Mouse (Mus musculus): ENCODE data around the gene Spint2. TPM values are rescaled to one million over a fixed set of nuclear protein-coding genes. Genes with fewer than 3 reads are reported as not detected.
A peak's percentile ranks its signal among the peaks of the same experiment; 100 is the strongest.

The Spint2 gene
- polyA plus RNA-seq, 1 experiment from 2014 or later, result 722 TPM

GRCm38 (mm10) chr7:29283876-29284275, 2.2 kb upstream of the Spint2 start:
- no peak overlapping the region for H3K4me2 ChIP-seq (replicated peaks; ENCODE audit: low read depth)
- no peaks in the 10 kb centered on the region for H3K36me3 ChIP-seq (ENCODE audit: control insufficient read depth, insufficient read depth)
- H3K9ac ChIP-seq (ENCODE audit: low read depth, low read length), result no peak overlapping the region
- H3K4me3 ChIP-seq (ENCODE audit: low read depth, low read length), result no peak overlapping the region
- H3K9me3 ChIP-seq (ENCODE audit: control insufficient read depth), result no peaks in the 10 kb centered on the region
- no peak for TF ChIP-seq CTCF (IDR thresholded peaks at IDR 0.05; ENCODE audit: low read depth)
- no peak for ATAC-seq
- WGBS, result 82% methylated on average over 4 of the region's 4 CpGs
- no peaks in the 10 kb centered on the region; the same call in 1 of the 2 replicates for H3K4me1 ChIP-seq (replicated peaks; ENCODE audit: control insufficient read depth, insufficient read depth, low read length)
- no peaks in the 10 kb centered on the region for H3K27me3 ChIP-seq (replicated peaks; ENCODE audit: control insufficient read depth, insufficient read depth, low read length)
- H3K27ac ChIP-seq (ENCODE audit: low read depth, low read length), result no peak overlapping the region

GRCm38 (mm10) chr7:29282074-29282554, 402 bp upstream of the Spint2 start:
- H3K36me3 ChIP-seq (ENCODE audit: control insufficient read depth, insufficient read depth), result no peaks in the 10 kb centered on the region
- H3K4me2 ChIP-seq (replicated peaks; ENCODE audit: low read depth), result peak overlapping the region; percentile 70
- no peaks in the 10 kb centered on the region; the same call in 1 of the 2 replicates for H3K4me1 ChIP-seq (replicated peaks; ENCODE audit: control insufficient read depth, insufficient read depth, low read length)
- peak overlapping the region; percentile 91 for H3K9ac ChIP-seq (ENCODE audit: low read depth, low read length)
- peak overlapping the region; percentile 94 for H3K27ac ChIP-seq (ENCODE audit: low read depth, low read length)
- peak overlapping the region; percentile 71 for H3K4me3 ChIP-seq (ENCODE audit: low read depth, low read length)
- TF ChIP-seq CTCF (IDR thresholded peaks at IDR 0.05; ENCODE audit: low read depth), result no peak
- no peaks in the 10 kb centered on the region for H3K27me3 ChIP-seq (replicated peaks; ENCODE audit: control insufficient read depth, insufficient read depth, low read length)
- ATAC-seq, result peak; percentile 65
- 6% methylated on average over 21 of the region's 21 CpGs for WGBS
- no peaks in the 10 kb centered on the region for H3K9me3 ChIP-seq (ENCODE audit: control insufficient read depth)

GRCm38 (mm10) chr7:29280801-29281200, 911 bp downstream of the Spint2 start:
- Histone ChIP-seq H3K9me3 (ENCODE audit: control insufficient read depth) (no peaks in the 10 kb centered on the region), H3K27ac (ENCODE audit: low read depth, low read length) (peak overlapping the region; percentile 94), H3K36me3 (ENCODE audit: control insufficient read depth, insufficient read depth) (no peaks in the 10 kb centered on the region), H3K4me1 (replicated peaks; ENCODE audit: control insufficient read depth, insufficient read depth, low read length) (no peaks in the 10 kb centered on the region; the same call in 1 of the 2 replicates), H3K27me3 (replicated peaks; ENCODE audit: control insufficient read depth, insufficient read depth, low read length) (no peaks in the 10 kb centered on the region), H3K4me2 (replicated peaks; ENCODE audit: low read depth) (peak overlapping the region; percentile 70), H3K9ac (ENCODE audit: low read depth, low read length) (peak overlapping the region; percentile 91), H3K4me3 (ENCODE audit: low read depth, low read length) (peak overlapping the region; percentile 71)
- peak; percentile 19; the same call in 1 of the 2 replicates for ATAC-seq
- 8% methylated on average over 13 of the region's 13 CpGs for WGBS
- no peak for TF ChIP-seq CTCF (IDR thresholded peaks at IDR 0.05; ENCODE audit: low read depth)

GRCm38 (mm10) chr7:29279924-29280323, 1.8 kb downstream of the Spint2 start:
- Histone ChIP-seq H3K4me3 (ENCODE audit: low read depth, low read length) (peak overlapping the region; percentile 71), H3K27me3 (replicated peaks; ENCODE audit: control insufficient read depth, insufficient read depth, low read length) (no peaks in the 10 kb centered on the region), H3K36me3 (ENCODE audit: control insufficient read depth, insufficient read depth) (no peaks in the 10 kb centered on the region), H3K9me3 (ENCODE audit: control insufficient read depth) (no peaks in the 10 kb centered on the region), H3K9ac (ENCODE audit: low read depth, low read length) (peak overlapping the region; percentile 91; the same call in 1 of the 2 replicates), H3K4me2 (replicated peaks; ENCODE audit: low read depth) (peak overlapping the region; percentile 70), H3K4me1 (replicated peaks; ENCODE audit: control insufficient read depth, insufficient read depth, low read length) (no peaks in the 10 kb centered on the region; the same call in 1 of the 2 replicates), H3K27ac (ENCODE audit: low read depth, low read length) (peak overlapping the region; percentile 94)
- 27% methylated on average over 8 of the region's 8 CpGs for WGBS
- ATAC-seq, result 0 out of 2 replicates have a peak, but pooled peaks have one; percentile 14
- no peak for TF ChIP-seq CTCF (IDR thresholded peaks at IDR 0.05; ENCODE audit: low read depth)

- no peak for ATAC-seq
- no peak for TF ChIP-seq CTCF (IDR thresholded peaks at IDR 0.05; ENCODE audit: low read depth)
- no peaks in the 10 kb centered on the region for H3K27me3 ChIP-seq (replicated peaks; ENCODE audit: control insufficient read depth, insufficient read depth, low read length)
- 0 out of 2 replicates have a peak overlapping the region, but pooled peaks have one; percentile 91 for H3K9ac ChIP-seq (ENCODE audit: low read depth, low read length)
- H3K9me3 ChIP-seq (ENCODE audit: control insufficient read depth), result no peaks in the 10 kb centered on the region
- peak overlapping the region; percentile 94; the same call in 1 of the 2 replicates for H3K27ac ChIP-seq (ENCODE audit: low read depth, low read length)
- peak overlapping the region; percentile 70 for H3K4me2 ChIP-seq (replicated peaks; ENCODE audit: low read depth)
- H3K36me3 ChIP-seq (ENCODE audit: control insufficient read depth, insufficient read depth), result no peaks in the 10 kb centered on the region
- H3K4me1 ChIP-seq (replicated peaks; ENCODE audit: control insufficient read depth, insufficient read depth, low read length), result no peaks in the 10 kb centered on the region; the same call in 1 of the 2 replicates
- H3K4me3 ChIP-seq (ENCODE audit: low read depth, low read length), result peak overlapping the region; percentile 71; the same call in 1 of the 2 replicates
Observed at GRCm38 (mm10) chr7:29279261-29279660, 2.5 kb downstream of the Spint2 start.

GRCm38 (mm10) chr7:29277510-29277909, 4.2 kb downstream of the Spint2 start:
- Histone ChIP-seq H3K4me1 (replicated peaks; ENCODE audit: control insufficient read depth, insufficient read depth, low read length) (peaks cover 7% of the 10 kb centered on the region; the same call in 1 of the 2 replicates), H3K36me3 (ENCODE audit: control insufficient read depth, insufficient read depth) (no peaks in the 10 kb centered on the region), H3K27me3 (replicated peaks; ENCODE audit: control insufficient read depth, insufficient read depth, low read length) (no peaks in the 10 kb centered on the region), H3K27ac (ENCODE audit: low read depth, low read length) (no peak overlapping the region), H3K9me3 (ENCODE audit: control insufficient read depth) (no peaks in the 10 kb centered on the region), H3K4me3 (ENCODE audit: low read depth, low read length) (no peak overlapping the region), H3K4me2 (replicated peaks; ENCODE audit: low read depth) (peak overlapping the region; percentile 37; the same call in 1 of the 2 replicates), H3K9ac (ENCODE audit: low read depth, low read length) (no peak overlapping the region)
- no peak for ATAC-seq
- 59% methylated on average over 4 of the region's 4 CpGs for WGBS
- TF ChIP-seq CTCF (IDR thresholded peaks at IDR 0.05; ENCODE audit: low read depth), result no peak

Data from intestine, postnatal 0 days (tissue).